Mouse (Mus musculus) splenic B cell, adult 2 months (primary cell): ENCODE measurements around the gene Mylpf.
A peak's percentile ranks its signal among the peaks of the same experiment; 100 is the strongest.
"Not testable (repeated sequence)": the region's sequence is repeated elsewhere in the genome, so short reads cannot be mapped to it uniquely, and the experiment has no call there.

Experiments used
- DNase-seq: peaks from one replicate; pipeline ENCODE4 v3.0.0-alpha.2; 2011; ENCODE audit warnings: low read depth, low spot score
- H3K27me3 ChIP-seq: 2 replicates; pipeline ENCODE4 v1.6.1; 2012; ENCODE audit warnings: mild to moderate bottlenecking, low read length, moderate library complexity, mixed read lengths; ENCODE audit not compliant: control insufficient read depth, poor library complexity, insufficient read depth, severe bottlenecking
- H3K36me3 ChIP-seq: 2 replicates; pipeline ENCODE4 v1.6.1; 2012; ENCODE audit warnings: mild to moderate bottlenecking, low read length, moderate library complexity, mixed read lengths; ENCODE audit not compliant: control insufficient read depth, poor library complexity, insufficient read depth, severe bottlenecking

The Mylpf gene

DNA sequence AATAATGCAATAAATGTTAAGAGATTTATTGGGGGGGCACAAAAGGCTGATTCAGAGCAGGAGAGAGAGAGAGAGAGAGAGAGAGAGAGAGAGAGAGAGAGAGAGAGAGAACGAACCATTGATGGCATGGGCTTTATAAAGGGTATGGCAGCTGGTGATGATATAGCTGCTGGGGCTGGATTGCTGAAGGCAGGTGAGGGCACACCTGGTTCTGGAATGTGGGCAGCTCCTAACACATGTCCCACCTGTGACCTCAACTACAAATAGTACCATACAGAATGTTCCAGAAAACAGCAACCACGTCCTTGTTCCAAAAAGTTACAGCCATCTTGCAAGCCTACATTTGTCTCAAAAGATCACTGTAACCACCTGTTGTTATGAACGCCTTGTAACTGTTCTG is 22.7 kb downstream of the Mylpf start:
- Histone ChIP-seq H3K36me3 (peaks cover 9% of the 10 kb centered on the region), H3K27me3 (no peaks in the 10 kb centered on the region)
- no peak for DNase-seq

DNA sequence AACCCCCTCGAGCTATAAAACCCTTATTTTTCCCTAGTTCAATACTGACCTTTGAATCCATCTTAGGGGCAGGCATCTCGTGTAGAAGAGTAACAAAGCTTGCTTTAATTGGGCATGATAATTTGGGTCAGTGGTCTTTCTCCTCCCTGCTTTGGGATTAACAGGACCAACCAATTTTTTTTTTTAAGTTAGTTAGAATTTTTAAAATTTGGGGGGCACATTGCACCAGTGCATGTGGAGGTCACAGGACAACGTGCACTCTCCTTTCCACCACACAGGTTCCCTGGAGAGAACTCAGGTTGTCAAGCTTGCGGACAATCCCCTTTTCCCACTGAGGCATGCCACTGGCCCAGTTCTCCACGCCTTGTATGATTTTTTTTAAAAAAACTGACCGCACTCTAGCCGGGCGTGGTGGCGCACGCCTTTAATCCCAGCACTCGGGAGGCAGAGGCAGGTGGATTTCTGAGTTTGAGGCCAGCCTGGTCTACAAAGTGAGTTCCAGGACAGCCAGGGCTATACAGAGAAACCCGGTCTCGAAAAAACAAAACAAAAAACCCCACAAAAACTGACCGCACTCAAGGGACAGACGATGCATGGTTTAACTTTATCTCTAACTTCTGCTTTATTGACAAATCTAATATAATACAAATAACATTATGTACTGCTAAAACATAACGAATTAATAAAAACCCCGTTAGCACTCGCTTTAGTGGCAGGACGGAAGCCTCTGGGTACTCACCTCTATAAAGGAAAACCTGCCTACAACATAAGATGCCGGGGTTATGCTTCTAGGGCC is 23.3 kb downstream of the Mylpf start:
- Histone ChIP-seq H3K36me3 (peaks cover 11% of the 10 kb centered on the region), H3K27me3 (no peaks in the 10 kb centered on the region)
- DNase-seq = no peak

DNA sequence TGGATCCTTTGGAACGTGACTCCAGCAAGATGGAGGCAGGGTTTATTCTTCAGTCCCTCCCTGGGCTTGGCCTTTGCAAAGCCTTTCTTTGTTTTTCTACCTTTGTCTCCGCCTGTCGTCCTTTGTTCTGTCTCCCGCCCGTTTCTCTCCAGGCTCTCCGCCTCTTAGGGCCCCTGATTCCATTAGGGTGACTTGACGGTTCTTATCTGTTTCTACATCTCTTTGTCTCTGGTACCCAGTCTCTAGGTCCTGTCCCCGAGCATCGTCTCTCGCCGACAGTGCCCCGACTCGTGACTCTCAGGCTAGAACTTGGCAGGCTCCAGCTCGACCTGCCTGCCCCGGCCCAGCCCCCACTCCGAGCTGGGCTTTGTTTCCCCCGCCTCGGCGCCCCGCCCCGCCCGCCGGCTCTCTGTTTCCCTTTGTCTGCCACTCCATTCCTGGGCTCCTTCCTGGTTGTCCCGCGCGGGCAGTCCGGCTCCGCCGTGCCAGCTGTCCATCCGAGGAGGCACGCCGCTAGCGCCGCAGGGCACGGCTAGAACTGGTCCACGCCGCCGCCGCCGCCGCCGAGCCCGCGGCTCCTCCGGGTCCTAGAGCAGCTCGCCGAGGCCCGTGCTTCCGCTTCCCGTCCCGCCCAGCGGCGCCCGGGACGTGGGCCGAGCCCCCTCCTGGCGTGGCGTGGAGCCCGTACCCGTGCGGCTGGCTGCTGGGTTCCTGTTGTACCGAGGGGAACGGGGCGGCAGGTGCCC is 24.1 kb downstream of the Mylpf start, which contains the start of the genes Zfp553 and Sept1:
Gene Zfp553, plus strand, starts transcription at position 440 of the 746 bp plus-strand sequence.
Gene Sept1, minus strand, starts transcription at position 509 of the 746 bp plus-strand sequence.
- H3K27me3 ChIP-seq = no peaks in the 10 kb centered on the region

DNA sequence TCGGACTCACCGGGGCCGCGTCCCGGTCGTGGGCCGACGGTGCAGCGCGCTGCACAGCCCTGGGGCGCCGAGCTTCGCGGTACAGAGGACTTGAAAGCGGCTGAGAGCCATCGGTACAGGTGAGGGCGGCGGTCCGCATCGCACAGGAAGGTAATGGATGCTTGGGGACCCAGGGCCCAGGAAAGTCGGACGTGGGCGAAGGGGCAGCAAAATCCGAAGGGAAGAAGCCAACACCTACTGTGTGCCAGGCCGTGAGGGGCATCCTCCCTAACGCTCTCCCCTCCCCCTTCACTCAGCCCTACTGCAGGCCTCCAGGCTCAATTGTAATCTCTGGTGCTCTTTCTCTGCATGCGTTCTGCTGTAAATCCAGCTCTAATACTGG is 24.7 kb downstream of the Mylpf start:
- H3K36me3 ChIP-seq = peaks cover 14% of the 10 kb centered on the region
- DNase-seq = no peak
- H3K27me3 ChIP-seq = no peaks in the 10 kb centered on the region

More for the DNA sequence above, 24.1 kb downstream of the Mylpf start, which contains the start of the genes Zfp553 and Sept1:
- H3K36me3 ChIP-seq = peaks cover 14% of the 10 kb centered on the region
- DNase-seq = peak; percentile 80

DNA sequence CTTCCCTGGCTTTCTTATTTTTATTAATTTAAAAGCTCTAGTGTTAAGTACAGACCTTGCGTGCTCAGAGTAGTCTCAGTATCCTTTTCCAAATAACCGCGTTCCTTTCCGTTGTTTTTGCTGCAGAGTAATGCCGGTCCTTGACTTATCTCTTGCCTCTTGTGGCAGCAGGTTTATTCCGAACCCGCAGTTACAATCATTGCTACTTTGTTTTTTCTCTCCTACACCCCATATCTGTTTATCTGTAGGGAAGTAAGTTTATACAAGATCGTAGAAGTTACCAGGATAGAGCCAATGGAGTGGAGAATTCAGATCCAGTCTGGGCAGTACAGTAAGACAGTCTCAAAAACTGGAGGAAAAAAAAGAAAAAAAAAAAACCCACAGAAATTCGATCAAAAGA is 25.1 kb downstream of the Mylpf start:
- DNase-seq = no peak
- H3K36me3 ChIP-seq = peaks cover 14% of the 10 kb centered on the region
- no peaks in the 10 kb centered on the region for H3K27me3 ChIP-seq

DNA sequence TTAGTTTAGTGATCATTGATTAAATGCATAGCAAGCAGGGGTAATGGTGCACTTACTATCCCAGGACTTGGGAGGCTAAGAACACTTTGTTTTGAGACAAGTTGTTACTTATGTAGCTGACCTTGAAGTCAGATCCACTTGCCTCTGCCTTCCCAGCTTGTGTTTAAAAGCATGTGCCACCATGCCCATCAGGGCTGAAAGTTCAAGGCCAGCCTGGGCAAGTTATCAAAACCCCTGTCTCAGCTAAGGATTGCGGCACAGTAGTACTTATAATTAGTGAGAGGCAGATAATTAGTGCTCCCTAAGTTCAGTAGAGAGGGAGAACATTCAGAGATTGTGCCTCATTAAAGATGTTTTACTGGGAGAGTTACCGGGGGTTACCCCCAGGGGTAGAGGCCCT is 26.1 kb downstream of the Mylpf start:
- Histone ChIP-seq H3K36me3 (peaks cover 17% of the 10 kb centered on the region), H3K27me3 (no peaks in the 10 kb centered on the region)
- DNase-seq = no peak

DNA sequence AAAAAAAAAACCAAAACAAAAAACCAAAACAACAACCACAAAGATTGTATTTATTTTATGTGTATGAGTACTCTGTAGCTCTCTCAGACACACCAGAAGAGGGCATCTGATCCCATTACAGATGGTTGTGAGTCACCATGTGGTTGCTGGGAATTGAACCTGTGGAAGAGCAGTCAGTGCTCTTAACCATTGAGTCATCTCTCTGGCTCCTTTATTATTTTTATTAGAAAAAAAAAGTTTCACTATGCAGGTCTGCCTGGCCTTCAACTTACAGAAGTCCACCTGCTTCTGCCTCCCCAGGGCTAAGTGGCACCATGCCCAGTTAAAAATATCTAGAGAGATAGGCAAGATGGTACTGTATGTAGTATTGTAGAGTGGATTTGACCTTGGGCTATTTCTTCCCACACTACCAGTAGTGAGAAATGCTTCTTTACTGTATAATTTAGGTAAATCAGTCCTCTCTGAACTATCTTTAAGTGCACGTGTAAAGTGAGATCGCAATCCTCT is 34.7 kb downstream of the Mylpf start:
- no peaks in the 10 kb centered on the region for H3K27me3 ChIP-seq
- 0 out of 2 replicates have a peak, but pooled peaks cover 4% of the 10 kb centered on the region for H3K36me3 ChIP-seq
- DNase-seq = no peak

DNA sequence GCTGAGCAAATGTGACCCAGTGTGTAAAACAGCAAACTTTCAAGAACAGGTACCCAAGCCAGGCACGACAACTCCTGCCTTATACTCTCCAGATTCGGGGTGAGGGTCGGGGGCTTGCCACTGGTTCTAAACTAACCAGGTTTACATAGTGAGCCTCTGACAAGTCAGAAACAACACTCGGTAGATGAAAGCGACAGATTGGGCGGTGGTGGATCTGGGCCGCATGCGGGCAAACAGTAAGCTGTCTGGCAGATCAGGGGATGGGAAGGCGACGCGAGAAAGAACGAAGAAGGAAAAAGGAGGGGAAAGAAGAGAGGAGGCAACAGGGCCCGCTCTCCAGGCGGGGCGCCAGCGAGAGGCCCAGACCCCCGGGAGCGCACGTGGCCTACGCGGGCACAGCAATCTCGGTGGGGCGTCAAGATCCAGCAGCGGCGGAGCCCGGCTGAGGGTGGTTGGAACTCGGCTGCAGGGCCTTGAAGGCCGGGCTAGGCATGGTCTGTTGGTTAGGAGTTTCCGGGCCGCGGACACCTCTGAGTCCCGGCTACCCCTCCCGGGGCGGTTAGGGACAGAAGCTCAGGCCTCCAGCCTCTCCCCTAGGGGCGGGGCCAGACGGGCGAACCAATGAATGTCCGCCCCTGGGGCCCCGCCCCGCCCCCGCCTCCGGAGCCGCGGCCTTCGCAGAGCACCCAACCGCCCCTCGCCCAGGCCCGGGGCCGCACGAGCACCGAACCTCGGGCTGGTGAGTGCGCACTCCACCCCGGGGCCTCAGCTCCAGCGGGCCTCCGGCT is 35.4 kb downstream of the Mylpf start, which contains the start of gene Zfp771:
Gene Zfp771, plus strand, starts transcription at position 405 of the 788 bp plus-strand sequence.
- DNase-seq = peak; percentile 91
- no peaks in the 10 kb centered on the region for H3K27me3 ChIP-seq
- H3K36me3 ChIP-seq = 0 out of 2 replicates have a peak, but pooled peaks cover 2% of the 10 kb centered on the region

DNA sequence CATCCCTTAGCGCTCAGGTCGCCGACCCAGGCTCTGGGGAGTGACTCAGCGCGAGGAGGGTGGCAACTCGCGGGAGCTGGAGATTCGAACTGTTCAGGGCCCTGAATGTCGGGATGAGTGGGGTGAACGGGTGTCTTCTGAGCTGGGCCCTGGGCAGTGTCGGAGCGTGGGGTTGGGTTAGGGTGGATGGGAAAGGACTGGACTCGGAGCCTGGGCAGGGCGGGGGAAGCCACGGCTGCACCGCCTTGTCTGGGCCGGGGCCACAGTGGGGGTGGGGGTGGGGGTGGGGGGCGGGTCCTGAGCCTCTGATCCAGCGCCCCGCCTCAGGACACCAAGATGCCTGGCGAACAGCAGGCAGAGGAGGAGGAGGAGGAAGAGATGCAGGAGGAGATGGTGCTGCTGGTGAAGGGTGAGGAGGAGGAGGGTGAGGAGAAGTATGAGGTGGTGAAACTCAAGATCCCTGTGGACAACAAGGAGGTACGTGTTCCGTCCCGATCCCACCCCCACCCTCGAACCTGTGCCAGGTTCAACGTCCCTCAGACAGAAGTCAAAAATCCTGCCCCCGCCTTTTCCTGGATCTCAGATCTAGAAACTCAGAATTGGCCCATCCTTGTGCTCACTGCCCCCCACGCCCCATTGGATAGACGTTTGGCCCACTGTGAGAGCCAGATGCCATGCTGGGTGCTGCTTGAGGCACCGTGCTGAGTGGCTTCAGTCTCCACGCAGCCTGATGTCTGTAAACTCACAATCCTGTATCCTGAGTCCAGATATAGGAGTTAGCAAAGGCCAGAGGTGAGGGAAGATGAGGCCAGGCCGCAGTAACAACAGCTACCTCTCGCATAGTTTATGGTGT is 36.2 kb downstream of the Mylpf start:
- no peak for DNase-seq
- Histone ChIP-seq H3K36me3 (0 out of 2 replicates have a peak, but pooled peaks cover 1% of the 10 kb centered on the region), H3K27me3 (no peaks in the 10 kb centered on the region)

DNA sequence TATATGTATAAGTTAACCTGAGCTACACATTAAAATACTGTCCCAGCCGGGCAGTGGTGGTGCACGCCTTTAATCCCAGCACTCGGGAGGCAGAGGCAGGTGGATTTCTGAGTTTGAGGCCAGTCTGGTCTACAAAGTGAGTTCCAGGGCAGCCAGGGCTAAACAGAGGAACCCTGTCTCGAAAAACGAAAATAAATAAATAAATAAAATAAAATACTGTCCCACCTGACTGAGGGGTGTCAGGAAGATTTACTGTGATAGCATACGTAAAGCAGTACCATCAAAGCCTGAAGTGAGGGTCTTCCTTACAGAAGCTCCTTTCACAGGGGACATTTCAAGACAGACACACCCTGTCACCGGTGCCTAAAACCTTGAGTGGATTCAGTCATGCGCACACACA is 41.8 kb downstream of the Mylpf start:
- H3K36me3 ChIP-seq, DNase-seq, H3K27me3 ChIP-seq: not testable (repeated sequence)

DNA sequence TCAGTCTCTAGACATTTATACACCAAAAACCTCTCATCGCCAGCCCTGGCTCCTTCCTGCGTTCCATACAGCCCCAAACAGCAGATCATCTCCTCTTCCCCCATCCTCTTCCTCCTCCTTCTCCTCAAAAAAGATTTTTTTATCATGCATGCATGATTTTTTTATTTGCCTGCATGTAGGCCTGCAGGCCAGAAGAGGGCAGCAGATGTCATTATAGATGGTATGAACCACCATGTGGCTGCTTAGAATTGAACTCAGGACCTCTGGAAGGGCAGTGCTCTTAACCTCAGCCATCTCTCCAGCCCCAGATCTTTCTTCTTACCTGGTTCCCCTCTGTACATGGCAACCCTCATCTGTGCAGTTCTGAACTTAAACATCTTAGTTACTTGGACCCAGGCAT is 43.7 kb downstream of the Mylpf start:
- DNase-seq = peak; percentile 69
- Histone ChIP-seq H3K27me3 (no peaks in the 10 kb centered on the region), H3K36me3 (no peaks in the 10 kb centered on the region)

DNA sequence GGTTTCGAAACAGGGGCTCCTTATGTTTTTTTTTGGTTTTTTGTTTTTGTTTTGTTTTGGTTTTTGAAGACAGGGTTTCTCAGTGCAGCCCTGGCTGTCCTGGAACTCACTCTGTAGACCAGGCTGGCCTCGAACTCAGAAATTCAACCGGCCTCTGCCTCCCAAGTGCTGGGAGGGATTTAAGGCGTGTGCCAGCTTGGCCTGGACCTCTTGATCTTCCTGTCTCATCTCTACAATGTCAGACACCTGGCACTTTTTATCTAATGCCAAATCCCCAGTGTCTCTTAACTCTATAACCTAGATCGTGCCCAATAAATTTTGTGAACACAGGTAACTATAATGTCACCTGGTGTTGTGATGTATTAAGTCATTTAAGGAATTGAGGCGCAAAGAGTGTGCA is 44.7 kb downstream of the Mylpf start:
- DNase-seq = no peak
- no peaks in the 10 kb centered on the region for H3K27me3 ChIP-seq
- H3K36me3 ChIP-seq = no peaks in the 10 kb centered on the region

DNA sequence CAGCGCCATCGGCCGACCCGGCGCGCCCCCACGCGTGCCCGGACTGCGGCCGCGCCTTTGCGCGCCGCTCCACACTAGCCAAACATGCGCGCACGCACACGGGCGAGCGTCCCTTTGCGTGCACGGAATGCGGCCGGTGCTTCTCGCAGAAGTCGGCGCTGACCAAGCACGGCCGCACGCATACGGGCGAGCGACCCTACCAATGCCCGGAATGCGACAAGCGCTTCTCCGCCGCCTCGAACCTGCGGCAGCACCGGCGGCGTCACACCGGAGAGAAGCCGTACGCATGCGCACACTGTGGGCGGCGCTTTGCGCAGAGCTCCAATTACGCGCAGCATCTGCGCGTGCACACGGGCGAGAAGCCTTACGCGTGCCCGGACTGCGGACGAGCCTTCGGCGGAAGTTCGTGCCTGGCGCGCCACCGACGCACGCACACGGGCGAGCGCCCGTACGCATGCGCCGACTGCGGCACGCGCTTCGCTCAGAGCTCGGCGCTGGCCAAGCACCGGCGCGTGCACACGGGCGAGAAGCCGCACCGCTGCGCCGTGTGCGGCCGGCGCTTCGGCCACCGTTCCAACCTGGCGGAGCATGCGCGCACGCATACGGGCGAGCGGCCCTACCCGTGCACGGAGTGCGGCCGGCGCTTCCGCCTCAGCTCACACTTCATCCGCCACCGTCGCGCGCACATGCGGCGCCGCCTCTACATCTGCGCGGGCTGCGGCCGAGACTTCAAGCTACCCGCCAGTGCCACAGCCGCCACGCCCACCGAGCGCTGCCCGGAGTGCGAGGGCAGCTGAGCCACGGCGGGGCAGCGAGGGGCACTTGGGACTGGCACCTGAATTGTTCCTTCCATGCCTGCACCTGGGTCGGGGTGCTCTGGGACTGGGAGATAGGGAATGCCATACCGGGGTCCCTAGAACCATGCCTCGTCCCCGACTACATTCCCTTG is 45.4 kb downstream of the Mylpf start:
- H3K36me3 ChIP-seq = no peaks in the 10 kb centered on the region
- peak; percentile 99 for DNase-seq

More for the DNA sequence above, 45.4 kb downstream of the Mylpf start:
- H3K27me3 ChIP-seq = no peaks in the 10 kb centered on the region
